Mouse (Mus musculus): Measurements from ENCODE around the gene Trim44. TPM values are rescaled to one million over a fixed set of nuclear protein-coding genes. Genes with fewer than 3 reads are reported as not detected.

Trim44 gene
- 14.6 and 22.1 TPM in 2 replicates for polyA plus RNA-seq (2015; fragmentation: Nextera tagmentation; extraction: Ambion mirVana)

GRCm38 (mm10) chr2:102407363-102408184 lies at the start of gene Trim44:
Trim44 (minus strand) TSS chr2:102407828.
- no peak for DNase-seq (ENCODE audit: low spot score)

- DNase-seq (ENCODE audit: low spot score), result no peak
Observed at GRCm38 (mm10) chr2:102455126-102455525, 47.5 kb upstream of the Trim44 start.

- peak; percentile 59 for DNase-seq (ENCODE audit: low spot score)
Observed at GRCm38 (mm10) chr2:102453447-102453846, 45.8 kb upstream of the Trim44 start.

GRCm38 (mm10) chr2:102451671-102452549 lies 44.3 kb upstream of the Trim44 start, which contains the start of gene Fjx1:
Fjx1 (minus strand) TSS chr2:102452499.
- peak; percentile 47 for DNase-seq (ENCODE audit: low spot score)

GRCm38 (mm10) chr2:102450761-102451670 lies 43.4 kb upstream of the Trim44 start:
- DNase-seq (ENCODE audit: low spot score), result peak; percentile 50

GRCm38 (mm10) chr2:102450248-102450760 lies 42.7 kb upstream of the Trim44 start:
- peak; percentile 51 for DNase-seq (ENCODE audit: low spot score)

GRCm38 (mm10) chr2:102449630-102450247 lies 42.1 kb upstream of the Trim44 start:
- DNase-seq (ENCODE audit: low spot score), result peak; percentile 12

GRCm38 (mm10) chr2:102449056-102449455 lies 41.4 kb upstream of the Trim44 start:
- DNase-seq (ENCODE audit: low spot score), result no peak

GRCm38 (mm10) chr2:102447831-102448230 lies 40.2 kb upstream of the Trim44 start:
- no peak for DNase-seq (ENCODE audit: low spot score)

- DNase-seq (ENCODE audit: low spot score), result no peak
Observed at GRCm38 (mm10) chr2:102446851-102447250, 39.2 kb upstream of the Trim44 start.

GRCm38 (mm10) chr2:102437357-102438030 lies 29.9 kb upstream of the Trim44 start:
- DNase-seq (ENCODE audit: low spot score), result no peak

GRCm38 (mm10) chr2:102433879-102434278 lies 26.3 kb upstream of the Trim44 start:
- DNase-seq (ENCODE audit: low spot score), result no peak

GRCm38 (mm10) chr2:102431084-102431483 lies 23.5 kb upstream of the Trim44 start:
- no peak for DNase-seq (ENCODE audit: low spot score)

- DNase-seq (ENCODE audit: low spot score), result no peak
Observed at GRCm38 (mm10) chr2:102427974-102428373, 20.3 kb upstream of the Trim44 start.

- no peak for DNase-seq (ENCODE audit: low spot score)
Observed at GRCm38 (mm10) chr2:102426434-102426833, 18.8 kb upstream of the Trim44 start.

- no peak for DNase-seq (ENCODE audit: low spot score)
Observed at GRCm38 (mm10) chr2:102416149-102416743, 8.6 kb upstream of the Trim44 start.

GRCm38 (mm10) chr2:102412738-102413137 lies 5.1 kb upstream of the Trim44 start:
- DNase-seq (ENCODE audit: low spot score), result no peak

- no peak for DNase-seq (ENCODE audit: low spot score)
Observed at GRCm38 (mm10) chr2:102410615-102411014, 3.0 kb upstream of the Trim44 start.

- no peak for DNase-seq (ENCODE audit: low spot score)
Observed at GRCm38 (mm10) chr2:102409741-102410140, 2.1 kb upstream of the Trim44 start.
